Mouse (Mus musculus): Measurements from ENCODE around the gene Mad1l1. TPM values are rescaled to one million over a fixed set of nuclear protein-coding genes. Genes with fewer than 3 reads are reported as not detected.
A peak's percentile ranks its signal among the peaks of the same experiment; 100 is the strongest.

Gene Mad1l1
- polyA plus RNA-seq, 1 experiment from 2014 or later: 32.2 TPM

- H3K4me1 ChIP-seq (ENCODE audit: control insufficient read depth, insufficient read depth, low read depth, low read length): no peaks in the 10 kb centered on the region
- no peaks in the 10 kb centered on the region for H3K9me3 ChIP-seq (ENCODE audit: control insufficient read depth, low read length)
- WGBS: 46% methylated on average over 10 of the region's 10 CpGs
- no peak overlapping the region for H3K27ac ChIP-seq (ENCODE audit: low read depth, low read length)
- H3K27me3 ChIP-seq (replicated peaks; ENCODE audit: control insufficient read depth, insufficient read depth, low read length): no peaks in the 10 kb centered on the region
- no peak overlapping the region for H3K4me2 ChIP-seq (ENCODE audit: low read length)
- no peaks in the 10 kb centered on the region for H3K36me3 ChIP-seq (ENCODE audit: control insufficient read depth, insufficient read depth, low read length)
- no peak overlapping the region for H3K9ac ChIP-seq (ENCODE audit: low read depth, low read length)
- ATAC-seq: no peak
- no peak overlapping the region for H3K4me3 ChIP-seq (ENCODE audit: low read length)
Observed at GRCm38 (mm10) chr5:140081084-140081483, 240.3 kb downstream of the Mad1l1 start.

GRCm38 (mm10) chr5:140079511-140079910 lies 241.8 kb downstream of the Mad1l1 start:
- Histone ChIP-seq H3K27ac (ENCODE audit: low read depth, low read length) (no peak overlapping the region), H3K27me3 (replicated peaks; ENCODE audit: control insufficient read depth, insufficient read depth, low read length) (no peaks in the 10 kb centered on the region), H3K4me3 (ENCODE audit: low read length) (no peak overlapping the region), H3K9me3 (ENCODE audit: control insufficient read depth, low read length) (no peaks in the 10 kb centered on the region), H3K4me1 (ENCODE audit: control insufficient read depth, insufficient read depth, low read depth, low read length) (no peaks in the 10 kb centered on the region; the same call in 1 of the 2 replicates), H3K9ac (ENCODE audit: low read depth, low read length) (no peak overlapping the region), H3K4me2 (ENCODE audit: low read length) (no peak overlapping the region), H3K36me3 (ENCODE audit: control insufficient read depth, insufficient read depth, low read length) (no peaks in the 10 kb centered on the region)
- 96% methylated on average over 4 of the region's 4 CpGs for WGBS
- ATAC-seq: no peak

- H3K36me3 ChIP-seq (ENCODE audit: control insufficient read depth, insufficient read depth, low read length): no peaks in the 10 kb centered on the region
- no peaks in the 10 kb centered on the region for H3K9me3 ChIP-seq (ENCODE audit: control insufficient read depth, low read length)
- peaks cover 11% of the 10 kb centered on the region for H3K4me1 ChIP-seq (ENCODE audit: control insufficient read depth, insufficient read depth, low read depth, low read length)
- no peak overlapping the region for H3K4me2 ChIP-seq (ENCODE audit: low read length)
- H3K27me3 ChIP-seq (replicated peaks; ENCODE audit: control insufficient read depth, insufficient read depth, low read length): no peaks in the 10 kb centered on the region
- H3K27ac ChIP-seq (ENCODE audit: low read depth, low read length): no peak overlapping the region
- WGBS: 87% methylated on average over 3 of the region's 3 CpGs
- no peak overlapping the region for H3K4me3 ChIP-seq (ENCODE audit: low read length)
- no peak overlapping the region for H3K9ac ChIP-seq (ENCODE audit: low read depth, low read length)
- no peak for ATAC-seq
Observed at GRCm38 (mm10) chr5:140078406-140078805, 242.9 kb downstream of the Mad1l1 start.

GRCm38 (mm10) chr5:140076438-140076837 lies 244.9 kb downstream of the Mad1l1 start:
- Histone ChIP-seq H3K4me2 (ENCODE audit: low read length) (no peak overlapping the region), H3K4me3 (ENCODE audit: low read length) (no peak overlapping the region), H3K27ac (ENCODE audit: low read depth, low read length) (no peak overlapping the region), H3K9me3 (ENCODE audit: control insufficient read depth, low read length) (no peaks in the 10 kb centered on the region), H3K9ac (ENCODE audit: low read depth, low read length) (no peak overlapping the region), H3K27me3 (replicated peaks; ENCODE audit: control insufficient read depth, insufficient read depth, low read length) (no peaks in the 10 kb centered on the region), H3K36me3 (ENCODE audit: control insufficient read depth, insufficient read depth, low read length) (no peaks in the 10 kb centered on the region), H3K4me1 (ENCODE audit: control insufficient read depth, insufficient read depth, low read depth, low read length) (peaks cover 13% of the 10 kb centered on the region)
- ATAC-seq: no peak
- 95% methylated on average over 2 of the region's 2 CpGs for WGBS

- H3K27ac ChIP-seq (ENCODE audit: low read depth, low read length): peak overlapping the region; percentile 40
- peak; percentile 65; the same call in 1 of the 2 replicates for ATAC-seq
- no peak overlapping the region for H3K4me3 ChIP-seq (ENCODE audit: low read length)
- no peaks in the 10 kb centered on the region for H3K27me3 ChIP-seq (replicated peaks; ENCODE audit: control insufficient read depth, insufficient read depth, low read length)
- no peak overlapping the region; the same call in 1 of the 2 replicates for H3K4me2 ChIP-seq (ENCODE audit: low read length)
- H3K9ac ChIP-seq (ENCODE audit: low read depth, low read length): peak overlapping the region; percentile 15
- no peaks in the 10 kb centered on the region for H3K36me3 ChIP-seq (ENCODE audit: control insufficient read depth, insufficient read depth, low read length)
- H3K4me1 ChIP-seq (ENCODE audit: control insufficient read depth, insufficient read depth, low read depth, low read length): peaks cover 13% of the 10 kb centered on the region
- WGBS: 25% methylated on average over 12 of the region's 12 CpGs
- H3K9me3 ChIP-seq (ENCODE audit: control insufficient read depth, low read length): no peaks in the 10 kb centered on the region
Observed at GRCm38 (mm10) chr5:140073671-140074116, 247.7 kb downstream of the Mad1l1 start.

GRCm38 (mm10) chr5:140073148-140073670 lies 248.1 kb downstream of the Mad1l1 start:
- Histone ChIP-seq H3K27ac (ENCODE audit: low read depth, low read length) (peak overlapping the region; percentile 40), H3K4me2 (ENCODE audit: low read length) (no peak overlapping the region), H3K36me3 (ENCODE audit: control insufficient read depth, insufficient read depth, low read length) (no peaks in the 10 kb centered on the region), H3K4me1 (ENCODE audit: control insufficient read depth, insufficient read depth, low read depth, low read length) (peaks cover 17% of the 10 kb centered on the region), H3K9me3 (ENCODE audit: control insufficient read depth, low read length) (no peaks in the 10 kb centered on the region), H3K27me3 (replicated peaks; ENCODE audit: control insufficient read depth, insufficient read depth, low read length) (no peaks in the 10 kb centered on the region), H3K4me3 (ENCODE audit: low read length) (no peak overlapping the region), H3K9ac (ENCODE audit: low read depth, low read length) (peak overlapping the region; percentile 15; the same call in 1 of the 2 replicates)
- WGBS: 33% methylated on average over 1 of the region's 1 CpGs
- ATAC-seq: peak; percentile 41; the same call in 1 of the 2 replicates

GRCm38 (mm10) chr5:140068506-140068905 lies 252.8 kb downstream of the Mad1l1 start:
- Histone ChIP-seq H3K27me3 (replicated peaks; ENCODE audit: control insufficient read depth, insufficient read depth, low read length) (no peaks in the 10 kb centered on the region), H3K4me2 (ENCODE audit: low read length) (no peak overlapping the region), H3K9ac (ENCODE audit: low read depth, low read length) (no peak overlapping the region), H3K4me3 (ENCODE audit: low read length) (no peak overlapping the region), H3K36me3 (ENCODE audit: control insufficient read depth, insufficient read depth, low read length) (no peaks in the 10 kb centered on the region), H3K27ac (ENCODE audit: low read depth, low read length) (no peak overlapping the region), H3K9me3 (ENCODE audit: control insufficient read depth, low read length) (no peaks in the 10 kb centered on the region), H3K4me1 (ENCODE audit: control insufficient read depth, insufficient read depth, low read depth, low read length) (peaks cover 7% of the 10 kb centered on the region)
- ATAC-seq: no peak
- WGBS: 53% methylated on average over 5 of the region's 5 CpGs

- Histone ChIP-seq H3K27me3 (replicated peaks; ENCODE audit: control insufficient read depth, insufficient read depth, low read length) (no peaks in the 10 kb centered on the region), H3K27ac (ENCODE audit: low read depth, low read length) (no peak overlapping the region), H3K4me3 (ENCODE audit: low read length) (no peak overlapping the region), H3K36me3 (ENCODE audit: control insufficient read depth, insufficient read depth, low read length) (no peaks in the 10 kb centered on the region), H3K9me3 (ENCODE audit: control insufficient read depth, low read length) (no peaks in the 10 kb centered on the region), H3K4me1 (ENCODE audit: control insufficient read depth, insufficient read depth, low read depth, low read length) (peaks cover 4% of the 10 kb centered on the region), H3K9ac (ENCODE audit: low read depth, low read length) (no peak overlapping the region), H3K4me2 (ENCODE audit: low read length) (no peak overlapping the region)
- 43% methylated on average over 3 of the region's 3 CpGs for WGBS
- peak; percentile 78 for ATAC-seq
Observed at GRCm38 (mm10) chr5:140068051-140068450, 253.3 kb downstream of the Mad1l1 start.

GRCm38 (mm10) chr5:140066769-140067168 lies 254.6 kb downstream of the Mad1l1 start:
- Histone ChIP-seq H3K4me2 (ENCODE audit: low read length) (no peak overlapping the region), H3K9ac (ENCODE audit: low read depth, low read length) (no peak overlapping the region), H3K36me3 (ENCODE audit: control insufficient read depth, insufficient read depth, low read length) (no peaks in the 10 kb centered on the region), H3K27ac (ENCODE audit: low read depth, low read length) (no peak overlapping the region), H3K4me3 (ENCODE audit: low read length) (no peak overlapping the region), H3K4me1 (ENCODE audit: control insufficient read depth, insufficient read depth, low read depth, low read length) (peaks cover 4% of the 10 kb centered on the region), H3K27me3 (replicated peaks; ENCODE audit: control insufficient read depth, insufficient read depth, low read length) (no peaks in the 10 kb centered on the region), H3K9me3 (ENCODE audit: control insufficient read depth, low read length) (no peaks in the 10 kb centered on the region)
- ATAC-seq: no peak
- 73% methylated on average over 8 of the region's 8 CpGs for WGBS
